Mouse (Mus musculus) right cerebral cortex, adult 18-20 months (tissue): ENCODE measurements at regions not wholly inside any gene's neighbourhood (a gene's known extent, or its start where the extent isn't known, plus 50 kb on each side); places are given as distances from the start of the nearest gene placed in this dataset.

Experiments used
- DNase-seq: peaks from one replicate; pipeline ENCODE4 v3.0.0; 2022; ENCODE audit warnings: mixed read lengths

DNA sequence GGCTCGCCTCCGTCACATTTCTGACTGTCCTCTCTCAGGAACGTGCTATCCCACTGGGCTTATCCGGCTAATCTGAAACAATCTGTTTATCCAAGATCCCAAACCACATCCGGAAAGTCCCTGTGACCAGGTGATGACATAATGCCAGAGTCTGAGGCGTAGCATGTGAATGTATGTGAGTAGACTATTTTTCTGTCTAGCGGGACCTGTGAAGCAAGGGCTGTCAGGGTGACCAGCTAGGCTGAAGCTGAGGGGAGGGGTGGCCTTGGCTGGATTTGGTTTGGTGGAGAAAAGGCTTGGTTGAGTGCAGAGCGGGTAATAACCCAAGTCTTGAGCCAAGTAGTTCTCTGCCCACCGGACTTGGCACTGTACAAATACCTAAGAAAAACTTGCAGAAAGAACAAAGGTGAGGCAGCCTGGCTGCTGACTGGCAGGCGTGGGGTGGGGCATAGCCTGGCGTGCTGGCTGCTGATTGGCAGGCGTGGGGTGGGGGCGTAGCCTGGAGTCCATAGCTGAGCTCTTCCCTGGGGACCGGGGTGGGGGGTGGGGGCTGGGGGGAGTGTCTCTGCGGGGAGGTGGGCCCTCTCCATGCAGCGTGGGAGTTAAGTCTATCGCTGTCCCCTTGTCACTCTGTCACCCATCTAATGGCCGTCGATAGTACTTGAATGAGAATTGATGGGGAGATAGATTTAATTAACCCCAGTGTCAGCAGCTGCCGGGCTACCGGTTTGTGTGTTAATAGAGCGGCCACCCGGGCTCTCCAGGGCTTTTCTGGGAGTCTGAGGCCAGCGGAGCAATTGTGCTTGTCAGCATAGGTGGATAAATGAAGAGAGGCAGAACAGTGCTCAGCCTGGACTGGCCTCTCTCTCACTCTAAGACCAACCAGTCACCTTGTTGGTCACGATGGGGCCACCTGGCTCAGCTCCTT lies 54.2 kb upstream of the Unc5b start:
- DNase-seq = no peak

DNA sequence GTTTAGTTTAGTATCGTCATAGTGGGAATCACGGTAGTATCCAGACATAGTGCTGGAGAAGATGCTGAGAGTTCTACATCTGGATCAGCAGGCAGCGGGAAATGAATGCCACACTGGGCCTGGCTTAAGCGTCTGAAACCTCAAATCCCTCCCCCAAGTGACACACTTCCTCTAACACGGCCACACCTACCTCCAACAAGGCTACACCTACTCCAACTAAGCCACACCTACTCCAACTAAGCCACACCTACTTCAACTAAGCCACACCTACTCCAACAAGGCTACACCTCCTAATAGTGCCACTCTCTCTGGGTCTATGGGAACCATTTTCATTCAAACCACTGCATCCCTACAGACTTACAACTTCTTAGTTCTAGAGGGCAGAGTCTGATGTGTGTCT lies 53.4 kb upstream of the Unc5b start:
- DNase-seq = no peak
